Mouse (Mus musculus) thymus, postnatal 10 days (tissue): ENCODE data around the gene Slc38a4.

Experiments used
- DNase-seq, 2 experiments: peaks; one replicate each; pipeline ENCODE4 v3.0.0; 2021; ENCODE audit warnings: low spot score in 2 of 2

Gene Slc38a4

GRCm38 (mm10) chr15:97055794-97056193, at the start of gene Slc38a4:
TSS of gene Slc38a4 (minus strand) at chr15:97055956.
- no peak for DNase-seq

GRCm38 (mm10) chr15:97104889-97105391, 49.2 kb upstream of the Slc38a4 start:
- no peak for DNase-seq

DNA sequence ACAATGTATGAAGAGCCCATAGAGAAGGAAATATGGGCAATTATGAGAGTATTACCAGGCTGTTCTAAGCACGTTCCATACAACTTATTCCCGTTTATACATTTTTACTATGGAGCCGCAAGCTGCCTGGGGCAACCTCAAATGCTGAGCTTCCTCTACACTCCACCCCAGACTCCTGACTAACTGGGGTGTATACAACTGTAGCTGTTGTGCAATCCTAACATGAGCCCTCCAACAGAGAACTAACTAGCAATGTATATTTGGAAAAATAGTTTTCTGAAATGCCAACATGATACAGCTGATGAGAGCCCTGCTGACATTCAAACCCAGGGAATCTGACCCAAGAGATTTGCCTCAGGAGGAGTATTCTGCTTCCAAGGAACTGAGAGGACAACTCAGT, 48.3 kb upstream of the Slc38a4 start:
- no peak for DNase-seq

DNA sequence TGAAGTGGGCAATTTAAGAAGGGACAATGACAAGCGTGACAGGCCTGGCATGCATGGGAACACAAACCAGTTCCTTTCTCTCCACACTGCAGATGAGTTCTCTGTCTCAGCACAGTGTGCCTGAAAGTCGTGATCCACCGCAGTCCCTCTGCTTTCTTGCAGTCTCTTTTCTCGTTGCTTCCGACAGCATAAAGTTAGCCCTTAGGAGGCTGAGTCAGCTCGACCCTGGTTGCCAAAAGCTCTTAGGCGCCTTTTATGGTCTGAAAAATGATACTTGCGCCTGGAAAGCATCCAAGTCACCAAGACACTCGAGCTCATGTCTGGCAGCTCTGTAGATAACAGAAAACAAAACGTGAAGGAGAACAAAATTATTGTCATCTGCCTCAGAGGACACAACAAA, 47.1 kb upstream of the Slc38a4 start:
- no peak for DNase-seq

- no peak for DNase-seq
Measured at GRCm38 (mm10) chr15:97102181-97102580, 46.4 kb upstream of the Slc38a4 start.

- no peak for DNase-seq
Measured at GRCm38 (mm10) chr15:97099101-97099500, 43.3 kb upstream of the Slc38a4 start.

DNA sequence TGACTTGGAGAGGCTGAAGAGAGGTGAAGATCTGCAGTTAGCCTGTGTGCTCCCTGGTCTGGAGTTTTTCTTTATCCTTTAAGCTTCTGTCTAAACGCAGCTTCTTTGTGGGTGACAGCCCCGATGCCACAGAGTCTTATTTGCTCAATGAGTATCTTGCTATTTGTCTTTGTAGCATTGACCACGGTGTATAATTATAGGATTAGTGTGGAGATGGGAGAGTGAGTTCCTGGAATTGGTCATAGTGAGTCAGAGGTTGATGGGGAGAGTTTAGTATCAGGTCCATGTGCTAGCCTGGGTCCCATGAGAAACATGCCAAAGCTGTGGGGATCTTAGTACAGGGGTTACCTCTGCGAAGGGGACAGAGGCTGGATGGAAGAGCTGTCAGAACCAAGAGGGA, 41.8 kb upstream of the Slc38a4 start:
- DNase-seq, result no peak

DNA sequence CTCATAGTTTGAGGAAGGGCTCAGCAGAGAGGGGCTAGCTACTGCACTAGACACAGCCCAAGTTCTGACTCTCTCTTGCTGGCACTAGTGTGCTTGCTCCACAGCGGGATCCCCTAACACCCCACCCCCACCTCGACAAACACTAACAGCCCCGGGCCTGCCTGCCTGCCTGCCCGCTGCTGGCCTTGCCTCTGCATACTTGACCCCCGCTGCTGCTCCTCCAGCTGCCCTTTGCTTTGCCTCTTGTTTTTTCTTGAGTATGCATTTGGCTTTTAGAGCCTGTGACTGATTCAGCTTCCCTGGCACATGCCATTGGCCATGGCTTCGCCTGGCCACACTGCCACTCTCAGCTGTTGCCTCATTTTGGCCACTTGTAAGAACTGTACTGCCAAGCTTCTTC, 33.8 kb upstream of the Slc38a4 start:
- no peak for DNase-seq

DNA sequence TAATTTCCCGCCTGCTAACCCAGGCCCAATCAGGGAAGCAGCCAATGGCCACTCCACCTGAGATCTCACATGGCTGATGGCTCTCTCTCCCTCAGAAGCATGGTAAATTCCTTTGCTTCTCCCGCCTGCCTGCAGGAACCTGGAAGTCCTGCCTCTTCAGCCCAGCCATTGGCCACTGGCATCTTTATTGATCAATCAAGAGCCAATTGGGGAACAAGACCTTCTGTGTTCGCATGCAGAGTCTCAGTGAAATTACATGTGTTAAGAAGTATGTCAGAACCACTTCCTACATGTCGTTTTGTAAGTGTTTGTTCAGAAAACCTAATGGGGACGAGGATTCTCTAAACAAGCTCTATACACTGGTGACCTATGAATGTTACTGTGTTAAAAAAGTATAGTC, 30.1 kb upstream of the Slc38a4 start:
- no peak for DNase-seq

DNA sequence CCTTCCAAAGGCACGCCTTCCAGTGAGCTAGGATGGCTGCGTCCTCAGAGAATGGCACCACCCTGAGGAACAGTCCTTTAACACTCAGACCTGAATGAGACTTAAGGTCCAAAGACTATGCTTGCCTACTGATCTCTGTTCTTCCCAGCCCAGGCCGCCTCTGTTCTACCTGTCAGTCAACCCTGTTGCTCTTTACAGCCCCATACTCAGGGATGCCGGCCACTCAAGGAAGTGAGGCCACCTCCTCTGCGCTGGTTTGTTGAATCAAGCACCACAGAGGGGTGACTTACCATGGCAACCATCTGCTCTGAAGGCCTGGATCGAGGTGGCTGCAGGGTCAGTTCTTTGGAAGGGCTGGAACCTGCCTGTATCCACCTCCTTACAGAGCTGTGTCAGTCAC, 21.9 kb upstream of the Slc38a4 start:
- DNase-seq, result no peak

DNA sequence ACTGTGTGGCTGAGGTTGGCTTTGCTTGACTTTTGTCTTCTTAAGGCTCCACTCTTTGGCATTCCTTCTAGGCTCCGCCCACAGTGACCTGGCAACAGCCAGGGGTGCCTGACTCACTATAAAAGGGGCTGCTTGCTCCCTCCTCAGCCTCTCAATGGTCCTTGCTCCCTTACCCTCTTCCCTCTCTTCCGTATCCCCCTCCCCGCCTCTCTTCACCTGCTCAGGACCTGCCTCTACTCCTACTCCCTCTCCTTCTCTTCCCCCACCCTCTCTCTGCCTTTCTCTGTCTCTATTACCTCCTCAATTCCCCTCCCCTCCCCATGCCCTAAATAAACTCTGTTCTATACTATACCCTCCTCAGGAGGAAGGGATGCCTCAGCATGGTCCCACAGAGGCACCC, 20.3 kb upstream of the Slc38a4 start:
- DNase-seq, result no peak

DNA sequence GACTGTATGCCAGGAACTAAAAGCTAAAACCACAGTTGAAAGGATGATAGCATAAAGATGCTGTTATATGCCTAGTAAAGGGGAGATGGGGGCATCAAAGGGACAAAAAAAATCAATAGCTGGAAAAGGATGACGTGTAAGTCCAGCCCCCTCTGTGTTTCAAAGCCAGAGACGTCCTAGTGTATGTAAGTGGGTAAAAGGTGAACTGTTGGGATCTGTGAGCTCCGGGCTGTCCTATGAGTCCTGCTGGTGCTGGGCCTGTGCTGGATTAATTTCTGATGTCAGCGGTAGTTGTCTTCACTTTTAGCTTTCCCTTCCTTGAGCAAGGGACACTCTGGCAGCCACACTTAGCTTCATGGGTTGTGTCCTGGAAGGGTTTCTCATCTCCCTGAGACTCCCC, 19.5 kb upstream of the Slc38a4 start:
- DNase-seq, result no peak

GRCm38 (mm10) chr15:97072859-97073826, 17.4 kb upstream of the Slc38a4 start:
- DNase-seq, result no peak

GRCm38 (mm10) chr15:97067340-97068136, 11.8 kb upstream of the Slc38a4 start:
- DNase-seq, result no peak

DNA sequence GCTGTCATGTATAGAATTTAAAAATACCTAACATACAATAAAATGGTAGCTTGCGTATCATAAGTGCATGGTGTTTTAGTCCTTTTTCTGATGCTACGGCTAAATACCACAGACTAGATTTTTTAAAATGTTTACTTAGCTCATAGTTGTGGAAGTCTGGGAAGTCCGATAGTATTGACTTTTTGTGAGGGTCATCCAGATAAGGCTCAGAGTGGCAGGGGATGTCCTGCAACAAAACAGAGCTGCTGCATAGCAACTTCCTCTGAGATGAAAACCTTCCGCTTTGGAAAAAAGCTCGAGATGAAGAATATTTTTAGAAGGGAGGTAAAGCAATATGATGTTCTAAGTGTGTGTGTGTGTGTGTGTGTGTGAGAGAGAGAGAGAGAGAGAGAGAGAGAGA, 11.2 kb upstream of the Slc38a4 start:
- no peak for DNase-seq

GRCm38 (mm10) chr15:97063211-97063610, 7.5 kb upstream of the Slc38a4 start:
- DNase-seq, result no peak

DNA sequence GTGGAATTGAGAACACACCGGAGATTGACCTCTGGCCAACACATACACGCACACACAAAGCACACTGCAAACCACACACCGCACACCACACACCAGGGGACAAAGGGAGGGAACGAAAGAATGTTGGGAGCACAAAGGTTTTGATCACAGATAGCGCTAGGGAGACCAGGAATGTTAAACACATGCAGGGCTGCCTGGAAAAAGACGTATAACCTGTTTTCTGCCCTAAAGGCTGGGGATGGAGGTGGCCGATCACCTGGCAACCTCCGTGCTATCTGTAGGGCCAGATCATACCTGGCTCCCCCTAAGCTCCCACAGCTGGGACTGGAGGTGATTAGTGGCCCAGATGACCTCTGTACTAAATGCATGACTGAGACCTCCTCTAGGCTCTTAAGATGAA, 5.2 kb upstream of the Slc38a4 start:
- DNase-seq, result no peak

GRCm38 (mm10) chr15:97060571-97060970, 4.8 kb upstream of the Slc38a4 start:
- DNase-seq, result no peak

DNA sequence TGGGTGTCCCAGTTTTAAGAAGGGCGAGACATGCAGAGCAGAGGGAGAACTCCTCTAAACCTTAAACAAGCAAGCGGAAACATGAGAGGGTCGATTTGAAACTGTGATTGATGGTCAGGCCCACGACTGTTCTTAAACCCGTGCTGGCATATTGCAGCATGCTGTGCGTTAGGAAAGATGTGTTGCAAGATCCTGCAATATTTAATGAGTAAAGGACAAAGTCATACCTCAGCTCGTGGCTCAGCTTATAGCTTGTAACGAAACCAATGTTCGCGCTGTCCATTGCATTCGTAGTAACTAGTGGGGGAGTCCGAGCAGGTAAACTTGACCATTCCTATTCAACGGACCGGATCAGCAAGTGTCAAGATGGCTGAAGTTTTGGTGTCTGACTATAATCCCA, 4.3 kb upstream of the Slc38a4 start:
- DNase-seq, result no peak

GRCm38 (mm10) chr15:97059071-97060041, 3.6 kb upstream of the Slc38a4 start:
- DNase-seq, result no peak

- no peak for DNase-seq
Measured at GRCm38 (mm10) chr15:97054767-97055489, 828 bp downstream of the Slc38a4 start.
